ENCODE assay signal across 26 mouse cellular contexts in genomic region chr2:147813516-147813915, GRCm38 (mm10).
A peak's percentile ranks its signal among the peaks of the same experiment; 100 is the strongest.
DNase-seq lines count a peak whose midpoint lies in the region; ATAC-seq lines count a peak whose summit lies in the region.
"Had no signal": no experiment of that assay in that cellular context is flagged by ENCODE, and none has a peak within 500 bp of the region (broad histone marks: within the 10 kb centered on the region; RNA-seq: fewer than 3 reads in every experiment).

No protein-coding gene starts in this region.

- ATAC-seq in hematopoietic stem cell, adult 5-6 weeks (replicated peaks in 1 of 2; ENCODE audit: insufficient read depth in 1 of 2, low FRiP score in 2 of 2, low TSS enrichment in 1 of 2, low read depth in 1 of 2, poor library complexity in 2 of 2, severe bottlenecking in 2 of 2), result peak; percentile 92 to 97
- ATAC-seq: activated CD4-positive, CD25-positive, alpha-beta regulatory T cell, adult 4 months; forebrain, embryonic 13.5 days; forebrain, embryonic 16.5 days; hindbrain, embryonic 16.5 days; intestine, embryonic 15.5 days had no signal

- peak; percentile 6 for DNase-seq in 3134 (ENCODE audit: extremely low read depth, insufficient read length, low spot score)
- peak; percentile 75 for DNase-seq in 416B (ENCODE audit: low read depth)
- DNase-seq in c-Kit-positive CD71-negative TER-119-negative erythroid progenitor cells, embryonic 14.5 days (ENCODE audit: low read depth), result peak; percentile 3
- no peak for DNase-seq in embryo, embryonic 9.5 days (ENCODE audit: extremely low spot score)
- DNase-seq in adrenal gland, adult 18-20 months (ENCODE audit: low spot score in 2 of 2), result no peak
- no peak for DNase-seq in heart, postnatal 10 days
- no peak for DNase-seq in urinary bladder, postnatal 36 days (ENCODE audit: low spot score in 2 of 2)
- DNase-seq: adrenal gland, postnatal 10 days; adrenal gland, postnatal 36 days; B cell, adult 2 months; cerebellum, adult 11 months; cerebellum, adult 2 months; cerebellum, adult 9-11 months; cerebellum, postnatal 25 days; embryo, embryonic 11 days; gastrocnemius, postnatal 10 days; gastrocnemius, postnatal 36 days; heart, adult 11 months; heart, postnatal 4 days; kidney, adult 11 months had no signal

- intact Hi-C loops in heart, postnatal 10 days (cut with DNase I), result no loop called here

Comparison
In these comparisons a context has a peak if more than half of its experiments do, and no peak if none do; other contexts are left out.
1. DNase-seq: peak in 3134 (single experiment), 416B (single experiment) and c-Kit-positive CD71-negative TER-119-negative erythroid progenitor cells, embryonic 14.5 days (single experiment); none in embryo, embryonic 9.5 days (single experiment), adrenal gland, adult 18-20 months (0 of 2), heart, postnatal 10 days (0 of 2) and urinary bladder, postnatal 36 days (0 of 2).